Mouse (Mus musculus): ENCODE results near the gene Gm45021. TPM values are rescaled to one million over a fixed set of nuclear protein-coding genes. Genes with fewer than 3 reads are reported as not detected.

The Gm45021 gene
- polyA plus RNA-seq, 1 experiment = not detected

DNA sequence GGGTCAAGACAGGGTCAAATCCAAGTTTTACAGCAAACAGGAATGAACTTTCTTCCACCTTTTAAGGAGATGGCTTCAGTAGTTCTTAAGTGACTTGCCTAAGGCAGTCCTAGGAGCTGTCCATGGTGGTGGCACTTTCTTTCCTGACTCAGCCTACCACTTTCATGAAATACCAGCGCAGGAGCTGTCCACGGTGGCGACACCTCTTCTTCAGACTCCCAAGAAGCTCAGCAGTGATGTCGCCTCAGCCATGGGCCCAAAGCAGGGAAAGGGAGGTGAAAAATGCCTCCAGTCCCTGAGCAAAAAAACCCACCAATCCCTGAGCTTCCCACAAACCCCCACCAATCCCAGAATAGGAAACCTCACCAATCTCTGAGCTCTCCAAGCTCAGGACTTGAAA is 36.5 kb upstream of the Gm45021 start:
- H3K4me1 ChIP-seq (ENCODE audit: control insufficient read depth) = peaks cover 11% of the 10 kb centered on the region
- H3K4me3 ChIP-seq (replicated peaks) = no peak overlapping the region
- TF ChIP-seq GATA1 (IDR thresholded peaks at IDR 0.05; ENCODE audit: low read length) (no peak), TAL1 (IDR thresholded peaks at IDR 0.05; ENCODE audit: low read length) (no peak)
- no peaks in the 10 kb centered on the region for H3K36me3 ChIP-seq (ENCODE audit: control insufficient read depth)
- H3K27me3 ChIP-seq (ENCODE audit: control insufficient read depth) = peaks cover 6% of the 10 kb centered on the region; the same call in 1 of the 2 replicates
- no peaks in the 10 kb centered on the region for H3K9me3 ChIP-seq (ENCODE audit: control insufficient read depth, low read length)

DNA sequence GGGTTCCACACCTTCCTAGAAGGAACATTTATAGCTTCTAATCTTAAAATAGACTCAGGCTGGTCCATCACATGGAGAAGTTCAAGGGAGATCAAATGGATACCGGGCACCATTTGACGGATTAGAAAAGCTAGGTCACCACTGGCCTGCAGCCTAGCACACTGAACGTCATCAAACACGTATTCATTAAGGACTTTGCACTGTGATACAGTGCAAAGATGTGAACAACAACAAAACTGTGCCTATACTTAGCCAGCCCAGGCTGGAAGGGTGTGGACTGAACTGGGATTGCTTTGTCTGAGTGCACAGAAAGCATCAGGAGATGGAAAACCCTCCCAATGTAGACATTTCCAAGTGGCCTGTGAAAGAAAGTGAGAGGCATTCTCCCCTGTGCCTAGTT is 35.6 kb upstream of the Gm45021 start:
- Histone ChIP-seq H3K9me3 (ENCODE audit: control insufficient read depth, low read length) (no peaks in the 10 kb centered on the region), H3K4me1 (ENCODE audit: control insufficient read depth) (peaks cover 11% of the 10 kb centered on the region), H3K27me3 (ENCODE audit: control insufficient read depth) (peaks cover 6% of the 10 kb centered on the region; the same call in 1 of the 2 replicates), H3K4me3 (replicated peaks) (peak overlapping the region; percentile 61), H3K36me3 (ENCODE audit: control insufficient read depth) (no peaks in the 10 kb centered on the region)
- no peak for TF ChIP-seq GATA1 (IDR thresholded peaks at IDR 0.05; ENCODE audit: low read length)
- TF ChIP-seq TAL1 (IDR thresholded peaks at IDR 0.05; ENCODE audit: low read length) = no peak

DNA sequence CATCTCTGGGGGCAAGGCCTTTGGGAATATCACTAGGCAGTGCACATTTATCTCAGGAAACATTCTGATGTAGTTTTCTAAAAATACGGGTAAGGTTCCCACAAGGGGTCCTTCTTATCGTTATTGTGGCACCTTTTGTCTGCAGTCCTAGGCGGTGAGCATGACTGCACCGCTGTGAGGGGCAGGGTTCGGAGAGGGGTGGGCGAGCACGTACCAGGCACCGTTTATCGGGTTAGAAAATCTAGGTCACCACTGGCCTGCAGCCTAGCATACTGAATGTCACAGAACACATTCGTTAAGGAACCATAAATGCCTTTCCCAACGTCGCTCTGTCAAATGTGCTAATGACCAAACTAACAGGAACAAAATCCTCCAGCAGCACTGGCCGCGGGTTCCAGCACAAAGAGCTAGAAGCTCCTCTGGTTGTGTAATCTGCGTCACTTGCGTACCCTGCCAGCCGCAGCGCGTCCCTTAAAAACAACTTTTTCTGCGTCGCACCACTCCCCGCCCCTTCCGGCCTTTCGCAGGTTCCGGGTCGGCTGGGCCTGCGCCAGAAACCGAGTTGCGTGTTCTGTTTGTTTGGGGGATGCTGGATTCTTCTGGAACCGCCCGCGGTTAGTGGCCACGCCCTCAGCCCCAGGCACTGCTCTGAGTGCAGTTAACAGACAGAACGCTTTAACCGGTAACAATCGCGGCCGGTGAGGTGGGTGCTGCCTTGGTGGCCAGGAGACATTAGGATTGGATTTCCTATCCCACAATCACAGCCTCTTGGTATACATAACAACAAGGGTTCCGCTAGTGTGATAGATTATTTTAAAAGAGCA is 34.9 kb upstream of the Gm45021 start, which contains the start of gene Lrrc61:
Gene Lrrc61 (plus strand): TSS at position 517 of the 824 bp plus-strand sequence.
- Histone ChIP-seq H3K36me3 (ENCODE audit: control insufficient read depth) (no peaks in the 10 kb centered on the region), H3K27me3 (ENCODE audit: control insufficient read depth) (peaks cover 6% of the 10 kb centered on the region; the same call in 1 of the 2 replicates), H3K4me1 (ENCODE audit: control insufficient read depth) (peaks cover 11% of the 10 kb centered on the region), H3K4me3 (replicated peaks) (peak within 1 kb of the TSS; percentile 61), H3K9me3 (ENCODE audit: control insufficient read depth, low read length) (no peaks in the 10 kb centered on the region)
- TF ChIP-seq TAL1 (IDR thresholded peaks at IDR 0.05; ENCODE audit: low read length) = no peak
- no peak for TF ChIP-seq GATA1 (IDR thresholded peaks at IDR 0.05; ENCODE audit: low read length)

GRCm38 (mm10) chr6:48555104-48555890 is 34.1 kb upstream of the Gm45021 start:
- H3K27me3 ChIP-seq (ENCODE audit: control insufficient read depth) = peaks cover 6% of the 10 kb centered on the region; the same call in 1 of the 2 replicates
- TF ChIP-seq GATA1 (IDR thresholded peaks at IDR 0.05; ENCODE audit: low read length) = no peak
- H3K4me1 ChIP-seq (ENCODE audit: control insufficient read depth) = peaks cover 11% of the 10 kb centered on the region
- H3K4me3 ChIP-seq (replicated peaks) = peak overlapping the region; percentile 61
- H3K9me3 ChIP-seq (ENCODE audit: control insufficient read depth, low read length) = no peaks in the 10 kb centered on the region
- no peaks in the 10 kb centered on the region for H3K36me3 ChIP-seq (ENCODE audit: control insufficient read depth)

GRCm38 (mm10) chr6:48555956-48556355 is 33.5 kb upstream of the Gm45021 start:
- Histone ChIP-seq H3K36me3 (ENCODE audit: control insufficient read depth) (no peaks in the 10 kb centered on the region), H3K4me3 (replicated peaks) (no peak overlapping the region), H3K9me3 (ENCODE audit: control insufficient read depth, low read length) (no peaks in the 10 kb centered on the region), H3K27me3 (ENCODE audit: control insufficient read depth) (peaks cover 6% of the 10 kb centered on the region; the same call in 1 of the 2 replicates), H3K4me1 (ENCODE audit: control insufficient read depth) (peaks cover 11% of the 10 kb centered on the region)
- TF ChIP-seq GATA1 (IDR thresholded peaks at IDR 0.05; ENCODE audit: low read length) (no peak), TAL1 (IDR thresholded peaks at IDR 0.05; ENCODE audit: low read length) (no peak)

DNA sequence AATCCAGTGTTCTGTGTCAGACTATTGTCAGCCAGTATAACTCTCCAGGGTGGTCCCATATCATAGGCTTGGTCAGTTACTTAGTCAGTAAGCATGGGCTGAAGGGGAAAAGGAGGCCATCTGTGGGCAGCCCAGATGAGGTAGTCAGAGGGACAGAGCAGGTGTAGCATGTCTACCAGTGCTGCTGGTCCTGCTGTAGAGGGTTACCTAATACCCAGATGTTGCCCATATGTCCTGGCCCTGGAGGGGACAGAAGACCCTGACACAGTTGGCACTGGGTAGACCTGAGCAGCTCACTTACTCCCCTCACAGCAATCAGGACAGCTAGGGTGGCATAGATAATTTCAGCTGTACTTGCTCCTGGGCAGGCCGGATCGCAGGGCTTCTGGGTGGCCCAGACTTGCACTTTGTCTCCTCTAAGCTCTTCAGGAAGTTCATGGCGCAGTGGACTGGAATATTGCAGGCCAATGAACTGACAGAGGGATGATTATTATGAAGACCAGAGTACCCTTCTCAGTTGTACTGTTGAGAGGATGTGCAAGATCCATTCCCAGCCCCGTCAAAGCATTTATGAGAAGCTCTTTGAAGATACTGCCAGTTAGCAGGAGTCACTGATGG is 23.6 kb upstream of the Gm45021 start:
- Histone ChIP-seq H3K36me3 (ENCODE audit: control insufficient read depth) (no peaks in the 10 kb centered on the region), H3K4me3 (replicated peaks) (no peak overlapping the region), H3K9me3 (ENCODE audit: control insufficient read depth, low read length) (no peaks in the 10 kb centered on the region), H3K4me1 (ENCODE audit: control insufficient read depth) (no peaks in the 10 kb centered on the region), H3K27me3 (ENCODE audit: control insufficient read depth) (no peaks in the 10 kb centered on the region)
- TF ChIP-seq GATA1 (IDR thresholded peaks at IDR 0.05; ENCODE audit: low read length) (no peak), TAL1 (IDR thresholded peaks at IDR 0.05; ENCODE audit: low read length) (no peak)

DNA sequence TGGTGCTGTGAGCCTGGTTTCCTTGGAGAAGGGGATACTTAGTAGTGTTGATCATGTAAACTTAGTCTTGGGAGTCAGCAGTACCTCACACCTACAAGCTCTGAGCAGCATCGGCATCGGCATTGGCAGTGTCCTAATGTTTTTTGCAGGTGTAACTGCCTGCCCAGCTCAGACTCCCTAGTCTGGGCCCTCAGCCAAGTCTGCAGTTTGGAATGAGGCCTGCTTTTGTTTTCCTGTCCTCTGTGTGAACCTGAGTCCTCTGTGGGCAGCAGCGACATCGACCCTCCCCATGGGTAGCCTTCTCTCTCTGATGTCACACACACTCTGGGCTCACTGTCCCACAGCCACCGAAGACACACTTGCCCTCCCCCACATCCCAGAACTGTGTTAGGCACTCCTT is 23.1 kb upstream of the Gm45021 start:
- no peak overlapping the region for H3K4me3 ChIP-seq (replicated peaks)
- H3K9me3 ChIP-seq (ENCODE audit: control insufficient read depth, low read length) = no peaks in the 10 kb centered on the region
- TF ChIP-seq GATA1 (IDR thresholded peaks at IDR 0.05; ENCODE audit: low read length) = no peak
- TF ChIP-seq TAL1 (IDR thresholded peaks at IDR 0.05; ENCODE audit: low read length) = no peak
- H3K36me3 ChIP-seq (ENCODE audit: control insufficient read depth) = no peaks in the 10 kb centered on the region
- H3K4me1 ChIP-seq (ENCODE audit: control insufficient read depth) = no peaks in the 10 kb centered on the region
- H3K27me3 ChIP-seq (ENCODE audit: control insufficient read depth) = no peaks in the 10 kb centered on the region

DNA sequence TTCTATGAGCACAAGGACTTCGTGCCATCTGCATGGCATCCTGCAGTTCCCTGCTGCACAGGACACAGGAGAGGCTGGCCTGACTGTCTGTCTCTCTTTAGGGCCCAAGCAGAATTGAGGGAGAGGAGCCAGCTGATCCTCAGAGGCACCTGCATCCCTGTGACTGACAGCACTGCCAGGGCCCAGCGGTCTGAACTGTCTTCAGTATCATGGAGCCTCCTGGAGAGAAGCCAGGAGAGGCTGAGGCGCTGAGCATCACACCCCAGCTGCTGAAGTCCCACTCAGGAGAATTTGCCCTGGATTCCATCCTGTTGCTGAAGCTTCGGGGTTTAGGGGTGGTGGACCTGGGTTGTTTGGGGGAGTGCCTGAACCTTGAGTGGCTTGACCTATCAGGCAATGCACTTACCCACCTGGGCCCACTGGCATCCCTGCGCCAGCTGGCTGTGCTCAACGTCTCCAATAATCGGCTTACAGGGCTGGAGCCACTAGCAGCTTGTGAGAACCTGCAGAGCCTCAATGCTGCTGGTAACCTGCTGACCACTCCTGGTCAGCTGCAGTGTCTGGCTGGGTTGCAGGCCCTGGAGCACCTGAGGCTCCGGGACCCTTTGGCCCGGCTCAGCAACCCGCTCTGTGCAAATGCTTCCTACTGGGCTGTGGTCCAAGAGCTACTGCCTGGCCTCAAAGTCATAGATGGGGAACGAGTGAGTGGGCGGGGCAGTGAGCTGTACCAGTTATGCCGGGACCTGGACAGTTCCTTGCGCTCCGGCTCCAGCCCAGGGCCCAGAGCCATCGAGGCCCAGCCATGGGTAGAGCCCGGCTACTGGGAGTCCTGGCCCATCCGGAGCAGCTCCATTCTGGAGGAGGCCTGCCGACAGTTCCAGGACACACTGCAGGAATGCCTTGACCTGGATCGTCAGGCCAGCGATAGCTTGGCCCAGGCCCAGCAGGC is 21.1 kb upstream of the Gm45021 start:
- H3K27me3 ChIP-seq (ENCODE audit: control insufficient read depth) = no peaks in the 10 kb centered on the region
- no peaks in the 10 kb centered on the region for H3K36me3 ChIP-seq (ENCODE audit: control insufficient read depth)
- no peaks in the 10 kb centered on the region for H3K9me3 ChIP-seq (ENCODE audit: control insufficient read depth, low read length)
- H3K4me1 ChIP-seq (ENCODE audit: control insufficient read depth) = no peaks in the 10 kb centered on the region
- H3K4me3 ChIP-seq (replicated peaks) = no peak overlapping the region
- TF ChIP-seq GATA1 (IDR thresholded peaks at IDR 0.05; ENCODE audit: low read length) (no peak), TAL1 (IDR thresholded peaks at IDR 0.05; ENCODE audit: low read length) (no peak)
